Mouse (Mus musculus): Measurements from ENCODE around the gene Tcf3.

GRCm38 (mm10) chr10:80429800-80430199 is 3.6 kb downstream of the Tcf3 start:
- TF ChIP-seq POLR2A (IDR thresholded peaks at IDR 0.05; ENCODE audit: insufficient read depth, low read depth, low read length) (no peak), CTCF (IDR thresholded peaks at IDR 0.05) (no peak), EP300 (IDR thresholded peaks at IDR 0.05; ENCODE audit: insufficient read depth, low read depth, low read length) (no peak)
